Mouse (Mus musculus) right cerebral cortex, postnatal 10 days (tissue): Measurements from ENCODE around the gene Ptrh2.

ENCODE experiments used
- DNase-seq, 2 experiments: peaks; one replicate each; pipeline ENCODE4 v3.0.0; 2021; ENCODE audit warnings: low spot score in 2 of 2

Ptrh2 gene

GRCm38 (mm10) chr11:86668169-86668568 lies 15.6 kb upstream of the Ptrh2 start:
- no peak for DNase-seq

- no peak for DNase-seq
Observed at GRCm38 (mm10) chr11:86671041-86671675, 12.6 kb upstream of the Ptrh2 start.

DNA sequence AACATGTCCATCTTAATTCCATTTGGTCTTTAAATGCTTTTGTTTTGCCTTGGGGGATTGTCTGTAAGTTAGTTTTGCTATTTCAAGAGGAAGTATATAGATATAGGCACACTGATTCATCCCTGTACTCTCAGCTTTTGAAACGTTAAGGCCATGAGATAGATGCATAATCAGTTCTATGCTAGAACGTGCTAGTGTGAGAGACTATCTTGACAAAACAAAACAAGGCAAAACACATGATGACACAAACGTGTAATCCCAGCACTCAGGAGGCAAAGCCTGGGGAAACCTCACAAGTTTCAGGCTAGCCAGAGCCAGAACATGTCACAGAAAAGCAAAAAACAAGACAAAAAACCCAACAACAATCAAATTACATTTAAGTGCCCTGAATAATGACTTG lies 11.0 kb upstream of the Ptrh2 start:
- DNase-seq = no peak

- DNase-seq = no peak
Observed at GRCm38 (mm10) chr11:86675520-86675919, 8.3 kb upstream of the Ptrh2 start.

DNA sequence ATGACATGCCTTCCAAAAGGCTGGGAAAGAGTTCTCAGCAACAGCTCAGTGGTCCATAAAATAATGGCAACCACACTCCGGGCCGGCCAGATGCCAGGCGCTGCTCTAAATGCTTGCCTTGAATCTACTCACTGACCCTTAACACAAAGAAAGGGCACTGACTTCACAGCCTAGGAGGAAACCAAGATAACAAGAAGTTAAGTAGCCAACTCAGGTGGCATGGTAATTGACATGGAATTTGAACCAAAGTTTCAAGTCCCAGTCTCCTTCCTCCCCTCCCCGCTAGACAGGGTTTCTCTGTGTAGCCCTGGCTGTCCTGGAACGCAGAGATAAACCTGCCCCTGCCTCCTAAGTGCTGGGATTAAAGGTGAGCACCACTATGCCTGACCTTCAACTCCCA lies 4.8 kb upstream of the Ptrh2 start:
- DNase-seq = no peak

- no peak for DNase-seq
Observed at GRCm38 (mm10) chr11:86680729-86681128, 3.1 kb upstream of the Ptrh2 start.

- no peak for DNase-seq
Observed at GRCm38 (mm10) chr11:86681423-86681822, 2.4 kb upstream of the Ptrh2 start.

DNA sequence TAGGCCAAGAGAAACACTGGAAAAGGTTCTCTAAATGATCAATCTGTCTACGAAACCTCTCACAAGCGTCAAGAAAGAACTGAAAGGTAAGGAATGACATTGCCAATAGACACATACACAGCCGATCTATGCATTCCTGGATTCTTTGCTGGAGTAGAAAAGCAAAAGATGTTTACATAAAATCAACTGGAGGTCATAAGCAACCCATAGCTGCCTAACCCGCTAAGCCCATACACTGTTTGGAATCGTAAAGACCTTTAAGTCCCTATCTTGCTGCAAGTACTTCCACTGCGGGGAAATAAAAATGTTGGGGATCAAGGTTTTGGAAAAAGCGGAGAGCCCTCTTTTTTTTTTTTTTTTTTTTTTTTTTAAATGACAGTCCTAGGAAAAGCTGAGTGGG lies 924 bp upstream of the Ptrh2 start:
- no peak for DNase-seq

- no peak for DNase-seq
Observed at GRCm38 (mm10) chr11:86684126-86685012, 584 bp downstream of the Ptrh2 start.

- DNase-seq = no peak
Observed at GRCm38 (mm10) chr11:86685366-86685765, 1.6 kb downstream of the Ptrh2 start.

DNA sequence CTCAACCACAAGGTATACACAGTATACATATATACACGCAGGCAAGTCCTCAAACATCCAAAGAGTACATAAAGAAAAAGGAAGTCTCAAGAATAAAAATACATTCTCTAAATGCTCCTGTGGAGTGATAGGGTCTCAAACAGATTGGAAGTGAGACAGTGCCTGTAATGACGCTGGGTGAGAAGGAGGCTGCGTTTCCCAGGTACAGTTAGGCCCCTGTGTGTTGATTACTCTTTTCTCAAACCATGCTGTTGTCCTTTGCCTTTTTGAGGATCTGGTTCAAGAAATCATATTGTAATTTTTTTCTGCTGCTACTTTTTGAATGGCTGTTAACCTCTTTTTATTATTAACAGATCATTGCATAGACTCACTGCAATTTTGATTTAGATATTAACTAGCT lies 6.6 kb downstream of the Ptrh2 start:
- DNase-seq = no peak

- no peak for DNase-seq
Observed at GRCm38 (mm10) chr11:86691482-86691881, 7.7 kb downstream of the Ptrh2 start.

GRCm38 (mm10) chr11:86691956-86692355 lies 8.2 kb downstream of the Ptrh2 start:
- no peak for DNase-seq

- DNase-seq = no peak
Observed at GRCm38 (mm10) chr11:86692546-86692945, 8.8 kb downstream of the Ptrh2 start.

GRCm38 (mm10) chr11:86695461-86695860 lies 11.7 kb downstream of the Ptrh2 start:
- no peak for DNase-seq

GRCm38 (mm10) chr11:86701151-86701550 lies 17.4 kb downstream of the Ptrh2 start:
- DNase-seq = no peak

GRCm38 (mm10) chr11:86714606-86715005 lies 30.8 kb downstream of the Ptrh2 start:
- no peak for DNase-seq

DNA sequence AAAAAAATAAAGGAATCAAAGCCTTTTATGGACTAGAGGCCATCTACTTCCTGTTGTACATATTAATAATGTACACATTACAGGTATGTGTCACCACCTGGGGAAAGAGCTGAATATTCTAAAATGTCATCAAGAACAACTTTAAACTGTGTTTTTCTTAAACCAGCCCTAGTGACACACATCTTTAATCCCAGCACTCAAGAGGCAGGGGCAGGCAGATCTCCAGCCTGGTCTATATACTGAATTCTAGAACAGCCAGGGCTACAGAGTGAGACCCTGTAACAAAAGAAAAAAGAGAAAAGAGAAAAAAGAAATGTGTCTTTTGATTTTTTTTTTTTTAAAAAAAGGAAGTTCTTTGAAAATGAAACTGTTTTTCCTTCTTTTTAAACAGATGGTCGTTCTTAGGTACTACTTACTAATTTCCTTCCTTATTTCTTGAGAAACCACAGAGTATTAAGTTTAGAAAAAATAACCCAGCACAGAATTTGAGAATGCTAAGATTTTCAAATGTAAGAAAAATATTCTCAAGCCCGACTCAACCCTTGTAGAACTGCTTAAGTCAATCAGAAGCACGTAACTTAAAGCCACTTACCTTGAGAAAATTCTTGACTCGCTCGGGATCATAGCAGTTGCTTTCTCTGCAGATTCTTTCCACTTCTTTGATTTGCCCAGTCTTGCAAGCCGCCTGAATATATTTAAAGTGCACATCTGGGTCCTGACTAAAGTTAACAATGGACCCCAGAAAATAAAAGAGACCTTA lies 33.7 kb downstream of the Ptrh2 start:
- DNase-seq = no peak

DNA sequence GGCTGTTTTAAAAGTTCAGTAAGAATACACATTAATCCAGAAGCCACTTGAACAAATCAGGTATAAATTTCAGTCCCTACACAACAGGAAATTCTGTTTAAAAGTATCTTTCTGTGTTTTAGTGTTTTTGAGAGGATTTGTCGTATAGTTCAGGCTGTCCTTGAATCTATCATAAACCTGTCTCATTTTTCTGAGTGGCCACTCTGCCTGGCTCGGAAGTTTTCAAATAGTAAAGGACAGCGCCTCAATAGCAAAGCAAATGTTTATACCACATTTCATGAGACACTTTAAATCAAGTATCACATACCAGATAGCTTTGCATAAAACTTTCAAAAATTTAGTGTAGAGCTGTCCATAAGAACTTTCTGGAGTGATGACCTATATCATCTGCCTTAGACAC lies 34.6 kb downstream of the Ptrh2 start:
- DNase-seq = no peak

DNA sequence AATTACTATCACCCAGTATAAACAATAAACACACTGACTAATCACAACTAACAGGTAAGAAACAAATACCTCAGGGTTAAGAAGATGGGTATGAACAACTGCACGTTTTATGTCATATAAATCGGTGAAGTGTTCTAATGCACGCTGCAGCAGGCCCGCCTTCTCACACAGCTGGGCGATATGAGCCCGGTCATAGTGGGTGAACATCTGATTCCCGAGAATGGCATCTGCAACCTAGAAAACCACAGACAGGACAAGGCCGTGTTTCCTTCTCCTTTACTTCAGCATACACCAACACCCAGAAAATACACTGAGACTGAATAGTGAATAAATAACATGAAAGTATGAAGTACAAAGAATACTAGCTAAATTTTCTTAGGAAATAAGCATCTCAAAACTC lies 35.6 kb downstream of the Ptrh2 start:
- DNase-seq = no peak

DNA sequence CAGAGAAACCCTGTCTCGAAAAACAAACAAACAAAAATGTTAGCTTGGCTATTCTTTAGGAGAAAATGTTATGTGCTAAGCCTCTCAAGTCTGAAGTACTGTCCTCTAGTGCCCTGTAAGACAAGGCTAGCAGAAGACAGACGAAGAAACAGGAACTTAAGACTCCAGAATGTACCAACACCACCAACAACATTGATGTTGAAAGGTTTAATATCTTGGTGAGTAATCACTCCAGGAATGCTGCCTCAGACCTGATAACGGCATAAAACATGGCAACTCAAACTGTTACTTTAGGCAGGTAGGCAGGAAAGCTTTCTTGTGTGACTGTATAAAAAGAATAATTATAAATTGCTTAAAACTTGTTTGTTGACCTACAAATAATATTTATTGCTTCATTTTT lies 40.2 kb downstream of the Ptrh2 start:
- DNase-seq = no peak

GRCm38 (mm10) chr11:86724982-86725381 lies 41.2 kb downstream of the Ptrh2 start:
- DNase-seq = no peak

DNA sequence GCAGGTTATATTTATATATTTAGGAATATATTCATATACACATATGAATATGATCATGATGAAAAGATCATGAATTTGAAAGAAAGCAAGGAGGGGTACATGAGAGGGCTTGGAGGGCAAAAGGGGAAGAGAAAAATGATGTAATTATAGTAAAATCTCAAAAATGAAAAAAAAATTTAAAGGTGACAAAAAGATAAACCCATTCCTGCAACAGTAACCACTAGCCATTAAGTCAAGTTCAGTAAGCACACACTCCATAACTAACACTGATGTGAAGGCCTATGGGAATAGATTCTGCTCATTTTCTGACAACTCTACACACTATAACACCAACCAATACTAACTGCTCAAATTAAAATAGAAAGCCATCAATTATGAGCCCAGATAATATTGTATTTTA lies 41.8 kb downstream of the Ptrh2 start:
- no peak for DNase-seq
